ENCODE assay signal across 10 mouse cellular contexts in genomic region chr8:89838494-89838893, GRCm38 (mm10).
"Had no signal": no experiment of that assay in that cellular context is flagged by ENCODE, and none has a peak within 500 bp of the region (broad histone marks: within the 10 kb centered on the region; RNA-seq: fewer than 3 reads in every experiment).

No protein-coding gene starts in this region.

- DNase-seq: kidney, adult 11 months; kidney, postnatal 36 days; layer of hippocampus, adult 9-11 months; layer of hippocampus, postnatal 36 days; lung, adult 2 months; retina, postnatal 1 day; right cerebral cortex, postnatal 4 days; spleen, adult 18-20 months; thymus, adult 2 months; thymus, postnatal 25 days had no signal
